Mouse (Mus musculus) frontal cortex, postnatal 10 days (tissue): ENCODE measurements at regions not wholly inside any gene's neighbourhood (a gene's known extent, or its start where the extent isn't known, plus 50 kb on each side); places are given as distances from the start of the nearest gene placed in this dataset.

Experiments
- DNase-seq, 2 experiments: peaks; one replicate each; pipeline ENCODE4 v3.0.0; 2022; ENCODE audit warnings: low spot score in 2 of 2, mixed read lengths in 1 of 2

GRCm38 (mm10) chr4:78666326-78666725 is 454.6 kb upstream of the Ptprd start:
- DNase-seq = no peak

- no peak for DNase-seq
Observed at GRCm38 (mm10) chr4:78642773-78643172, 431.0 kb upstream of the Ptprd start.

- peak; percentile 13 for DNase-seq
Observed at GRCm38 (mm10) chr4:78606461-78606830, 394.7 kb upstream of the Ptprd start.

GRCm38 (mm10) chr4:78605763-78606460 is 394.2 kb upstream of the Ptprd start:
- no peak for DNase-seq

GRCm38 (mm10) chr4:78581590-78581989 is 369.8 kb upstream of the Ptprd start:
- no peak for DNase-seq

GRCm38 (mm10) chr4:78565356-78565755 is 353.6 kb upstream of the Ptprd start:
- no peak for DNase-seq
